Mouse (Mus musculus) CH12.LX (cell line): Measurements from ENCODE around the gene Tmem273.

Experiments used
- EP300 ChIP-seq: IDR thresholded peaks from 2 replicates; pipeline ENCODE4 v1.6.1; 2011; ENCODE audit warnings: low read length, improper control_type of control experiment
- GABPA ChIP-seq: IDR thresholded peaks from 2 replicates; pipeline ENCODE4 v1.6.1; 2012; ENCODE audit warnings: low read depth, low read length, improper control_type of control experiment, inconsistent platforms; ENCODE audit not compliant: insufficient replicate concordance
- JUN ChIP-seq: IDR thresholded peaks from 2 replicates; pipeline ENCODE4 v1.6.1; 2011; ENCODE audit warnings: low read depth, mild to moderate bottlenecking, low read length, improper control_type of control experiment, moderate library complexity; ENCODE audit not compliant: insufficient read depth
- MYC ChIP-seq: IDR thresholded peaks from 2 replicates; pipeline ENCODE4 v1.6.1; 2011; ENCODE audit warnings: low read depth, mild to moderate bottlenecking, improper control_type of control experiment, low read length
- POLR2A ChIP-seq: IDR thresholded peaks from 2 replicates; pipeline ENCODE4 v1.6.1; 2011; ENCODE audit warnings: low read depth, mild to moderate bottlenecking, improper control_type of control experiment, low read length
- SIN3A ChIP-seq: IDR thresholded peaks from 2 replicates; pipeline ENCODE4 v1.6.1; 2012; ENCODE audit warnings: low read length, improper control_type of control experiment, inconsistent platforms
- SMC3 ChIP-seq: IDR thresholded peaks from 2 replicates; pipeline ENCODE4 v1.6.1; 2011; ENCODE audit warnings: low read depth, low read length, improper control_type of control experiment
- TCF12 ChIP-seq: IDR thresholded peaks from 2 replicates; pipeline ENCODE4 v1.6.1; 2014; ENCODE audit warnings: low read depth, mild to moderate bottlenecking, inconsistent platforms, low read length, improper control_type of control experiment
- USF2 ChIP-seq: conservative IDR thresholded peaks from 2 replicates; pipeline ENCODE4 v1.6.1; 2011; ENCODE audit warnings: low read depth, low read length, improper control_type of control experiment

DNA sequence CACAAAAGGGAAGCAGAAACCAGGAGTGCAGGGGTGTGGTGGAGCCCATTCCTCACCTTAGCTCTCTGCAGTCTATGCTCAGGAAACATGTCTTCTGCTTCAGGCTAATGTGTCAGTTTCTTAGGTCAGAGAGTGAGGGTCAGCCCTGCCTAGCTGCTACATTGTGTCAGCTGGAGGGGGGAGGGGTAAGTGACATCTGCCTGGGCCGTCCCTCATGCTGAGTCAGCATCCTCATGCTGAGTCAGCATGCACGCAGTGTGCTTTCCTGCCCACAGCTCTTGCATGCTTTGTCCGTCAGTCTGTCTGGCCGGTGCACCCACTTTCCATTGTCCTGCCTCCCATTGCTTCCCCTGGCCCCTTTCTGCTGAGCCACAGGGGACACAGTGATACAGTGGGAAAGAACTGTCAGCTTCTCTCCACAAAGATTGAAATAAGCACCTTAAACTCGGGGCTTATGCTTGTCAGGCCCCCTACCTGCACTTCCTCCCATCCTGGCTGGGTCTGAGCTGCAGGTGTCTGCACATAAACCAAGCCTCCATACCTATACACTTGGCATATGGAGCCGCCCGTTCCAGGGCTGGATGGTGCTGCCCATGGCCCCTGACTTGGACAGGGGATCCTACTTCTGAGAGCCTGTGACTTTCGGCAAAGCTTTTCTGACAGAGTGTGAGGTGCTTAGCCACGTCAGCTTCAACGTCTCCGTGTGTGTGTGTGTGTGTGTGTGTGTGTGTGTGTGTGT lies 74.2 kb downstream of the Tmem273 start:
- no peak for TF ChIP-seq MYC
- no peak for TF ChIP-seq GABPA
- no peak for TF ChIP-seq JUN
- no peak for TF ChIP-seq EP300
- no peak for TF ChIP-seq USF2
- no peak for TF ChIP-seq SIN3A
- no peak for TF ChIP-seq SMC3
- no peak for TF ChIP-seq TCF12
- no peak for TF ChIP-seq POLR2A
